Mouse (Mus musculus): ENCODE results near the gene Rslcan18. TPM values are rescaled to one million over a fixed set of nuclear protein-coding genes. Genes with fewer than 3 reads are reported as not detected.

The Rslcan18 gene
- polyA plus RNA-seq, 2 experiments, result 0.15 to 0.20 TPM

DNA sequence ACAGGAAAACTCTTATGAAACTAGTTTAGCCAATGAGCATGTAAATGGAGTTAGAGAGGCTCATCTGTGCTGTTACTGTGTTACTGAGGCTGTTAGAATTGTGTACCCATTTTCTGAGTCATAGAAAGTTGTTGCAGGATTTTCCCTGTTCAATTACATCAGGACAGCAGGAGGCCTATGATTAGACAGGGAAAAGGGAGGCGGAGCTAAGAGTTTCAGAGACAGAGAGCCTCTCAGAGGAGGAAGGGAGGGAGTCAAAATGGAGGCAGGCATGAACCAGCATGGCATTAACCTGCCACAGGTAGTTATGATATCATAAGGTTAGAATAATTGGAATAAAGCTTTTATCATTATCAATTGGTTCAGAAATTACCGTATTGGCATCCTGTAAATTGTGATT, 43.3 kb downstream of the Rslcan18 start:
- ATAC-seq (ENCODE audit: insufficient read depth) (no peak), DNase-seq (ENCODE audit: low read depth in 3 of 3, low spot score in 3 of 3) (no peak)
- 75% methylated on average over 2 of the region's 2 CpGs for WGBS (ENCODE audit: insufficient replicate concordance)
- Histone ChIP-seq H3K4me1 (replicated peaks; ENCODE audit: control insufficient read depth in 2 of 2, insufficient read depth in 2 of 2, low read length in 1 of 2) (no peaks in the 10 kb centered on the region), H3K9me3 (ENCODE audit: control insufficient read depth, low read length) (peaks cover 5% of the 10 kb centered on the region; the same call in 1 of the 2 replicates), H3K36me3 (replicated peaks; ENCODE audit: control insufficient read depth, insufficient read depth, low read depth) (peaks cover 15% of the 10 kb centered on the region), H3K4me2 (ENCODE audit: low read depth) (no peak overlapping the region), H3K27me3 (ENCODE audit: control insufficient read depth, insufficient read depth, low read length) (no peaks in the 10 kb centered on the region), H3K27ac (no peak overlapping the region), H3K9ac (replicated peaks) (no peak overlapping the region), H3K4me3 (ENCODE audit: insufficient read depth in 1 of 2, low read depth in 2 of 2, low read length in 2 of 2) (no peak overlapping the region)
- TF ChIP-seq CTCF (IDR thresholded peaks at IDR 0.05; ENCODE audit: low read depth) (no peak), EP300 (IDR thresholded peaks at IDR 0.05; ENCODE audit: low read depth) (no peak)

DNA sequence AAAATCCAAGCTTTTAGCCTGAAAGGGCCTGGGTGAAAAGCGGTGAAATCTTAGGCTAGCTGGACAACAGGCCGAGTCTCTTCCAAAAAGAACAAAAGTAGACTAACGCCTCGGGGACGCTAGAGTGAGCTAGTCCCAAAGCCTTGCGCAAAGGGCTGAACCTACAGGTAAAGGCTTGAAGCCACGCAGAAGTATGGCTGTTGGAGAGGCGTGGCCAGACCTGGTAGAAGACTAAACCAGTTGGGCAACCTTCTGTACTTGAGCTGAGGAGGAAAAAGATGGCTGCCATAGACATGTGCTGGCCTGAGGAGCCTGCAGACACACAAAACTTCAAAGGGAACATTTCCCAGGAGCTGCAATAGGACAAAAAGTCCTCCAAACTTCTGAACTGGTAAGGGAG, 50.7 kb downstream of the Rslcan18 start:
- no peak for ATAC-seq (ENCODE audit: insufficient read depth)
- H3K4me1 ChIP-seq (replicated peaks; ENCODE audit: control insufficient read depth in 2 of 2, insufficient read depth in 2 of 2, low read length in 1 of 2), result peaks cover 0 to under 1% of the 10 kb centered on the region in 2 experiments; a peak in 2 of 4 replicates
- no peaks in the 10 kb centered on the region for H3K27me3 ChIP-seq (ENCODE audit: control insufficient read depth, insufficient read depth, low read length)
- peaks cover 2% of the 10 kb centered on the region; the same call in 1 of the 2 replicates for H3K9me3 ChIP-seq (ENCODE audit: control insufficient read depth, low read length)
- H3K9ac ChIP-seq (replicated peaks), result no peak overlapping the region
- H3K4me2 ChIP-seq (ENCODE audit: low read depth), result no peak overlapping the region
- no peak for DNase-seq (ENCODE audit: low read depth in 3 of 3, low spot score in 3 of 3)
- H3K27ac ChIP-seq, result no peak overlapping the region
- H3K36me3 ChIP-seq (replicated peaks; ENCODE audit: control insufficient read depth, insufficient read depth, low read depth), result peaks cover 4% of the 10 kb centered on the region
- TF ChIP-seq CTCF (IDR thresholded peaks at IDR 0.05; ENCODE audit: low read depth) (no peak), EP300 (IDR thresholded peaks at IDR 0.05; ENCODE audit: low read depth) (no peak)
- WGBS (ENCODE audit: insufficient replicate concordance), result 83% methylated on average over 8 of the region's 8 CpGs
- H3K4me3 ChIP-seq (ENCODE audit: insufficient read depth in 1 of 2, low read depth in 2 of 2, low read length in 2 of 2), result no peak overlapping the region

DNA sequence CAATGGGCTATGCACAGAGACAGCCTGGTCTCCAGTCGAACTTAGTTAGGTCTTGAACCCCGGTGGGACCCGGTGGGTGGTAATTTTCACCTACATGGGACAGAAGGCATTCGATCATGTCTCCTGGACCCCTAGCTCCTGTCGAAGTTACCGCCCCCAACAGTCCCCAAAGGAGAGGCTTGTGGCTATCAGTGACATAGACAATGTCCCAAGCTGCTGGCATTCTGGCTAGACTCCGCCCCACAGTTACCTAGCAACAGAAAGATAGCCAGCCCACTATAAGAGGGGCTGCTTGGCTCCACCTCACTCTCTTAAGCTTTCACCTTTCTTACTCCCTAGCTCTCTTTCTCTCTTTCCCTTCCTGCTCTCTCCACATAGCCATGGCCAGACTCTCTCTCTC, 53.6 kb downstream of the Rslcan18 start:
- DNase-seq (ENCODE audit: low read depth in 3 of 3, low spot score in 3 of 3) (no peak), ATAC-seq (ENCODE audit: insufficient read depth) (no peak)
- Histone ChIP-seq H3K9ac (replicated peaks) (no peak overlapping the region), H3K36me3 (replicated peaks; ENCODE audit: control insufficient read depth, insufficient read depth, low read depth) (no peaks in the 10 kb centered on the region), H3K9me3 (ENCODE audit: control insufficient read depth, low read length) (no peaks in the 10 kb centered on the region), H3K4me1 (replicated peaks; ENCODE audit: control insufficient read depth in 2 of 2, insufficient read depth in 2 of 2, low read length in 1 of 2) (peaks cover 2 to 4% of the 10 kb centered on the region in 2 experiments; a peak in 3 of 4 replicates), H3K27me3 (ENCODE audit: control insufficient read depth, insufficient read depth, low read length) (no peaks in the 10 kb centered on the region), H3K4me3 (ENCODE audit: insufficient read depth in 1 of 2, low read depth in 2 of 2, low read length in 2 of 2) (no peak overlapping the region), H3K27ac (no peak overlapping the region), H3K4me2 (ENCODE audit: low read depth) (no peak overlapping the region)
- WGBS (ENCODE audit: insufficient replicate concordance), result 55% methylated on average over 7 of the region's 7 CpGs
- TF ChIP-seq CTCF (IDR thresholded peaks at IDR 0.05; ENCODE audit: low read depth) (no peak), EP300 (IDR thresholded peaks at IDR 0.05; ENCODE audit: low read depth) (no peak)

DNA sequence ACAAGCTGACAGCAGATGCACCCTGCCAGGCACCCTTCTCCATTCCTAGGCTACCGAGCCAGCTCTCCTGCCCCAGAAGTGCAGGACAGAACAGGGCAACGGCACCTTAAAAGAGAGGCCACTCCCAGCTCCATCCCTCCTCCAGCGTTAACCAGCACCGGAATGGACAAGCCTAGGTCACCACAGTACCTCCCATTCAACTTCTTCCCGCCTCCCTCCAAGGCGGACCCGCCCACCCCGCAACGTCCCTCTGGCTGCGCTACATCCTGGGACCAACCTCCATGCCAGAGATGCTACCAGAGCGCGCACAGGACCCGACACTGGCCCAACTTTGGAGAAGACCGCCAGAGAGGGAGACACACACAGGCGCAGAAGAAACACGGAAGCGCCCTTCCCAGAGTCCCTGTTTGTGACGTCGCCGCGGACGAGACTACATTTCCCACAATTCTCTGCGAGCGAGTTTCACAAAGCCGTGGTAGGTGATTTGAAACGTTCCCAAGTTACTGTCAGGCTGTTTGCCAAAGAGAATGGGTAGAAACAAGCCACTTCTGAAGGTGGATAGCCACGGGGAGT, 55.2 kb downstream of the Rslcan18 start, which contains the start of gene Zfp712:
TSS of gene Zfp712 (minus strand) at position 385 of the 573 bp plus-strand sequence.
- WGBS (ENCODE audit: insufficient replicate concordance), result under 1% methylated on average over 27 of the region's 27 CpGs
- Histone ChIP-seq H3K9me3 (ENCODE audit: control insufficient read depth, low read length) (no peaks in the 10 kb centered on the region), H3K27me3 (ENCODE audit: control insufficient read depth, insufficient read depth, low read length) (no peaks in the 10 kb centered on the region), H3K27ac (peak within 1 kb of the TSS; percentile 81), H3K4me3 (ENCODE audit: insufficient read depth in 1 of 2, low read depth in 2 of 2, low read length in 2 of 2) (peak within 1 kb of the TSS; percentile 85 to 97), H3K36me3 (replicated peaks; ENCODE audit: control insufficient read depth, insufficient read depth, low read depth) (no peaks in the 10 kb centered on the region), H3K9ac (replicated peaks) (peak within 1 kb of the TSS; percentile 79), H3K4me2 (ENCODE audit: low read depth) (peak within 1 kb of the TSS; percentile 91), H3K4me1 (replicated peaks; ENCODE audit: control insufficient read depth in 2 of 2, insufficient read depth in 2 of 2, low read length in 1 of 2) (peaks cover 2 to 4% of the 10 kb centered on the region in 2 experiments; a peak in 3 of 4 replicates)
- peak; percentile 99 for ATAC-seq (ENCODE audit: insufficient read depth)
- no peak for TF ChIP-seq EP300 (IDR thresholded peaks at IDR 0.05; ENCODE audit: low read depth)
- TF ChIP-seq CTCF (IDR thresholded peaks at IDR 0.05; ENCODE audit: low read depth), result peak; percentile 32; the same call in 1 of the 2 replicates
- DNase-seq (ENCODE audit: low read depth in 3 of 3, low spot score in 3 of 3), result peak; percentile 77 to 84 (median 77)

DNA sequence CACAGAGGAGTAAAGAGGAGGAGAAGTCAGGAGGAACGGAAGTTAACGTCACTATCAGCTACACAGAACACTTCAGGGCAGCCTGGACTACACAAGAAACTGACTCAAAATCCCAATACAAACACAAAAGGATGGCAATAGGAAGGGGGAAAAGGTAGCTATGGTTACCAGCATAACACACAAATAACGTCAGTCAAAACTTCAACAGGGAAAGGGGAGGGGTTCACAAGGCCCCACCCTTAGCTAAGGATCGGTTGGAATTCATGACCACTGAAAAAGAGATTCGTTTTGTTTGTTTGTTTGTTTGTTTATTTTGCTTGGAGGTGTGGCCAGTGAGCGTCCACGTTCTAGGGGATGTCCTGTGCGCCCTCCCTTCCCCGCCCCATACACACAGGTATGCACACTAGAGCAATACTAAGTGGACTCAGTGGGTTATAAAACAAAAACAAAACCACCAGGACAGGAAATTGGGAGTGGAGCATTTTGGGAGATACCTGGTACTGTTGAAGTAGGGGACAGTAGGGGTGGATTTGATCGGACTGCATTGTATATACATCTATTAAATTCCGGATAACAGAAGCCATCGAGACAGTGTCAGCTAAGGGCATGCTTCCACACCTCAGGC, 55.8 kb downstream of the Rslcan18 start:
- no peaks in the 10 kb centered on the region for H3K9me3 ChIP-seq (ENCODE audit: control insufficient read depth, low read length)
- 4% methylated on average over 12 of the region's 12 CpGs for WGBS (ENCODE audit: insufficient replicate concordance)
- DNase-seq (ENCODE audit: low read depth in 3 of 3, low spot score in 3 of 3) (peak in 2 of 3 experiments; percentile 25 to 31), ATAC-seq (ENCODE audit: insufficient read depth) (peak; percentile 44)
- H3K4me3 ChIP-seq (ENCODE audit: insufficient read depth in 1 of 2, low read depth in 2 of 2, low read length in 2 of 2), result peak overlapping the region; percentile 85 to 97
- peaks cover 2 to 4% of the 10 kb centered on the region in 2 experiments; a peak in 3 of 4 replicates for H3K4me1 ChIP-seq (replicated peaks; ENCODE audit: control insufficient read depth in 2 of 2, insufficient read depth in 2 of 2, low read length in 1 of 2)
- no peaks in the 10 kb centered on the region for H3K36me3 ChIP-seq (replicated peaks; ENCODE audit: control insufficient read depth, insufficient read depth, low read depth)
- peak overlapping the region; percentile 91 for H3K4me2 ChIP-seq (ENCODE audit: low read depth)
- TF ChIP-seq EP300 (IDR thresholded peaks at IDR 0.05; ENCODE audit: low read depth) (no peak), CTCF (IDR thresholded peaks at IDR 0.05; ENCODE audit: low read depth) (no peak)
- H3K27me3 ChIP-seq (ENCODE audit: control insufficient read depth, insufficient read depth, low read length), result no peaks in the 10 kb centered on the region
- H3K27ac ChIP-seq, result peak overlapping the region; percentile 81
- H3K9ac ChIP-seq (replicated peaks), result peak overlapping the region; percentile 79

Other genes starting within 250 kb of the Rslcan18 start
- 0.15 and 0.23 TPM in 2 replicates for gene Gm10767, start 211.3 kb downstream of the Rslcan18 start, polyA plus RNA-seq (2012; rRNA removed)
- 0.23 and 0.27 TPM in 2 replicates for gene Gm10767, start 211.3 kb downstream of the Rslcan18 start, polyA plus RNA-seq (2014; fragmentation: Nextera tagmentation; extraction: Ambion mirVana)
- gene Zfp712, start 55.1 kb downstream of the Rslcan18 start, polyA plus RNA-seq (2012; rRNA removed), result 0.22 and 0.28 TPM in 2 replicates
- gene Zfp712, start 55.1 kb downstream of the Rslcan18 start, polyA plus RNA-seq (2014; fragmentation: Nextera tagmentation; extraction: Ambion mirVana), result 0.82 and 1.0 TPM in 2 replicates
- 0.39 and 0.63 TPM in 2 replicates for gene Zfp708, start 18.3 kb downstream of the Rslcan18 start, polyA plus RNA-seq (2012; rRNA removed)
- gene Zfp708, start 18.3 kb downstream of the Rslcan18 start, polyA plus RNA-seq (2014; fragmentation: Nextera tagmentation; extraction: Ambion mirVana), result 0.96 and 1.3 TPM in 2 replicates
- 1.8 and 3.1 TPM in 2 replicates for gene Gm28557, start 7.7 kb downstream of the Rslcan18 start, polyA plus RNA-seq (2012; rRNA removed)
- 1.3 TPM in 2 replicates for gene Gm28557, start 7.7 kb downstream of the Rslcan18 start, polyA plus RNA-seq (2014; fragmentation: Nextera tagmentation; extraction: Ambion mirVana)
- gene Zfp759, start 5.4 kb upstream of the Rslcan18 start, polyA plus RNA-seq (2012; rRNA removed), result 0.14 and 0.33 TPM in 2 replicates
- 0.38 and 0.56 TPM in 2 replicates for gene Zfp759, start 5.4 kb upstream of the Rslcan18 start, polyA plus RNA-seq (2014; fragmentation: Nextera tagmentation; extraction: Ambion mirVana)
- 0.89 and 1.1 TPM in 2 replicates for gene Rsl1, start 56.9 kb upstream of the Rslcan18 start, polyA plus RNA-seq (2012; rRNA removed)
- gene Rsl1, start 56.9 kb upstream of the Rslcan18 start, polyA plus RNA-seq (2014; fragmentation: Nextera tagmentation; extraction: Ambion mirVana), result 0.82 and 1.5 TPM in 2 replicates
- 0.17 and 0.18 TPM in 2 replicates for gene Zfp455, start 78.2 kb upstream of the Rslcan18 start, polyA plus RNA-seq (2012; rRNA removed)
- gene Zfp455, start 78.2 kb upstream of the Rslcan18 start, polyA plus RNA-seq (2014; fragmentation: Nextera tagmentation; extraction: Ambion mirVana), result 0.27 TPM in 2 replicates
- gene Zfp458, start 162.2 kb upstream of the Rslcan18 start, polyA plus RNA-seq (2012; rRNA removed), result 0.27 and 0.49 TPM in 2 replicates
- gene Zfp458, start 162.2 kb upstream of the Rslcan18 start, polyA plus RNA-seq (2014; fragmentation: Nextera tagmentation; extraction: Ambion mirVana), result 0.28 and 0.34 TPM in 2 replicates
- 0.42 and 0.44 TPM in 2 replicates for gene Zfp457, start 190.2 kb upstream of the Rslcan18 start, polyA plus RNA-seq (2012; rRNA removed)
- gene Zfp457, start 190.2 kb upstream of the Rslcan18 start, polyA plus RNA-seq (2014; fragmentation: Nextera tagmentation; extraction: Ambion mirVana), result 0.24 TPM in 1 of 2 replicates, not detected in the other
- 0.79 and 1.3 TPM in 2 replicates for gene Zfp595, start 216.3 kb upstream of the Rslcan18 start, polyA plus RNA-seq (2012; rRNA removed)
- gene Zfp595, start 216.3 kb upstream of the Rslcan18 start, polyA plus RNA-seq (2014; fragmentation: Nextera tagmentation; extraction: Ambion mirVana), result 1.1 TPM in 2 replicates
- gene Gm28044, start 244.3 kb upstream of the Rslcan18 start, polyA plus RNA-seq (2012; rRNA removed), result not detected in 2 replicates
- gene Gm28044, start 244.3 kb upstream of the Rslcan18 start, polyA plus RNA-seq (2014; fragmentation: Nextera tagmentation; extraction: Ambion mirVana), result not detected in 2 replicates
- gene Zfp953, start 244.3 kb upstream of the Rslcan18 start, polyA plus RNA-seq (2012; rRNA removed), result 0.36 and 0.78 TPM in 2 replicates
- gene Zfp953, start 244.3 kb upstream of the Rslcan18 start, polyA plus RNA-seq (2014; fragmentation: Nextera tagmentation; extraction: Ambion mirVana), result 0.77 and 0.89 TPM in 2 replicates